Mouse (Mus musculus): ENCODE data around the gene Zfp626. TPM values are rescaled to one million over a fixed set of nuclear protein-coding genes. Genes with fewer than 3 reads are reported as not detected.
"Not testable (repeated sequence)": the region's sequence is repeated elsewhere in the genome, so short reads cannot be mapped to it uniquely, and the experiment has no call there.

The Zfp626 gene
- 1 to 10 TPM; 3.4 to 3.5 TPM for total RNA-seq (2021)
- long read RNA-seq, experiment 1, result 0 reads
- long read RNA-seq, experiment 2, partial matches to known transcripts, result 0 of 1 reads
- long read RNA-seq, experiment 2, other reads (novel, unspliced or antisense), result 1 of 1 reads

DNA sequence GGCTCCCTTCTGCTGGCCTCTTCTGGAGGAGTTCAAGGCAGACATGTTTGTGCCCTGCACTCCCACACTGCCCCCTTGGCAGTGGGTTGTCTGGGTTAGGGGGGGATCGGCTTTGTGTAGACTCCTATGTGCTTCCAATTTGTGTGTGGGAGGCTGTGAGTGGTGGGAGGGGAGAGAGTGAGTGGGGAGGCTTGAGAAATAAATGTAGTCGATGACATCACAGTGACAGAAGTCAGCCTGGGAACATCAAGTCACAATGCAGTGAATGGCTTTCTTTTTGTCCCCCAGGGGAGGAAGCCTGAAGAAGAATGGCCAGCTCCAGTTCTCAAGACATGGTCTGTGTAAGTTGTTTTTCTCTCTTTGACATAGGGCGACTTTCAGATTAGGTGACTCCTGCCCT, at the start of gene Zfp626:
Gene Zfp626, plus strand, starts transcription at position 301 of the 400 bp plus-strand sequence.
- DNase-seq; intact Hi-C loops (cut with DNase I): not testable (repeated sequence)

DNA sequence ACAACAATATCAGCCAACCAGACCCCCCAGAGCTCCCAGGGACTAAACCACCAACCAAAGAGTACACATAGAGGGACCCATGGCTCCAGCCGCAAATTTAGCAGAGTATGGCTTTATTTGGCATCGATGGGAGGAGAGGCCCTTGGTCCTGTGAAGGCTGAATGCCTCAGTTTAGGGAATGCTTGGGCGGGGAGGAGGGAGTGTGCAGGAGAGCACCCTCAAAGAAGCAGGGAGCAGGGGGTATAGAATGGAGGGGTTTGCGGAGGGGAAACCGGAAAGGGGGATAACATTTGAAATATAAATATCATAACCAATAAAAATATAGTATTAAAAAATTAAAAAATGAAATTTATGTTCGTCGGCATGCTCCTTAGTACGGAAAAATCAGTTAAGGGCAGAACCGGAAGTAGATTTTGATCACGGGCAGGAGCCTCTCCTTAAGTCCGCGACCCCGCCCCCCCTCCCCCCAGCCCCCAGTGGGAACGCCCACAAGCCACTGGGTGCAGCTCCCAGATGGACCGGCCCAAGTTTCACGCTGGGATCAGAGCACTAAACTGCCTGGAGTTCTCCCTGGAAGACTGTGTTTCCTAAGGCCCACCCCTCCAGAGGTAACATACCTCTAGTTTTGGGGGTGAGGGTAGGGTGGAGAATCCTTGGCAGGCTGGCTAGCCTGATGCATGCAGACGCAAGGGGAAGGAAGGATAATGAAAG, 41.7 kb upstream of the Zfp626 start:
- intact Hi-C loops (cut with DNase I), result no loop called here
- DNase-seq, result no peak

DNA sequence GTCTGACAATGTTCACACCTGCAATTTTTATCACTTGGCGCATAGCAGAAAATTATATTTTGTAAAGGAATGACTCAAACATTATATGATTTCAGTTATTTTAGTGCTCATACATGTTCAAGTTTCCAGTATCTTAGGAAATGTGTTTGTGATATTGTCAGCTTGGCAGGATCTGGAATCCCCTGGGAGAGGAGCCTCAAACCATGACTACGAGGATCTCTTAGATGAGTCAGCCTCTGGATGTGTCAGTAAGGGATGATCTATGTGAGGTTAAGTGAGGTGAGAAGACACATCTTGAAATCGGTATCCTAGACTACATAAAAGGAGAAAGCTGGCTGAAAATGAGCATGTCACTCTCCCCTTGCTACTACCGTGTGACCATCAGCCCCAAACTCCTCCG, 17.7 kb upstream of the Zfp626 start:
- DNase-seq, result no peak
- intact Hi-C loops (cut with DNase I), result no loop called here

DNA sequence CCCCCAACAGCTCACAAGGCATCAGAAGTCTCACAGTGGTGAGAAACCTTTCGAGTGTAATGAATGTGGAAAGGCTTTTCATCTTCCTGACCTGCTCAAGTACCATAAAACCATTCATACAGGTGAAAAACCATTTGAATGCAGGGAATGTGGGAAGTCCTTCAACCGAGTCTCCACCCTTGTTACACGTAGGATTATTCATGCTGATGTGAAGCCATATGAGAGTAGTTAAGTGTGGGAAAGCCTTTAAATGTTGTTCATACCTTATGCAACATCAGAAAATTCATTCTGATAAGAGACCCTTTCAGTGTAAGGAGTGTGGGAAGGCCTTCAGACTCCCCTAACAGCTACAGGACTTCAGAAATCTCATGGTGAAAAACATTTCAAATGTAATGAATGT, 13.1 kb upstream of the Zfp626 start:
- DNase-seq, result not testable (repeated sequence)

DNA sequence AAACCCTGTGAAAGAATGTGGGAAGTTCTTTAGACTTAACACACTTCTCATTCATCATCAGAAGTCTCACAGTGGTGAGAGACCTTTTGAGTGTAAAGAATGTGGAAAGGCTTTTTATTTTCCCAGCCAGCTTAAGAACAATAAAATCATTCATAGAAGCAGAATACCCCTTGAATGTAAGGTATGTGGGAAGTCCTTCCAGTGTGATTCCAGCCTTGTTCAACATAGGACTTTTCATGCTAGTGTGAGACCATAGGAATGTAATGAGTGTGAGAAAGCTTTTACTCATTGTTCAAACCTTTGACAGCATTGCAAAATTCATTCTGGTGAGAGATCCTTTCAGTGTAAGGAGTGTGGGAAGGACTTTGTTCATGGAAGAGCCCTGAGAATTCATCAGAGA, 12.4 kb upstream of the Zfp626 start:
- intact Hi-C loops (cut with DNase I), result no loop called here
- no peak for DNase-seq

More for the DNA sequence above, 13.1 kb upstream of the Zfp626 start:
- intact Hi-C loops (cut with DNase I), result not testable (repeated sequence)

DNA sequence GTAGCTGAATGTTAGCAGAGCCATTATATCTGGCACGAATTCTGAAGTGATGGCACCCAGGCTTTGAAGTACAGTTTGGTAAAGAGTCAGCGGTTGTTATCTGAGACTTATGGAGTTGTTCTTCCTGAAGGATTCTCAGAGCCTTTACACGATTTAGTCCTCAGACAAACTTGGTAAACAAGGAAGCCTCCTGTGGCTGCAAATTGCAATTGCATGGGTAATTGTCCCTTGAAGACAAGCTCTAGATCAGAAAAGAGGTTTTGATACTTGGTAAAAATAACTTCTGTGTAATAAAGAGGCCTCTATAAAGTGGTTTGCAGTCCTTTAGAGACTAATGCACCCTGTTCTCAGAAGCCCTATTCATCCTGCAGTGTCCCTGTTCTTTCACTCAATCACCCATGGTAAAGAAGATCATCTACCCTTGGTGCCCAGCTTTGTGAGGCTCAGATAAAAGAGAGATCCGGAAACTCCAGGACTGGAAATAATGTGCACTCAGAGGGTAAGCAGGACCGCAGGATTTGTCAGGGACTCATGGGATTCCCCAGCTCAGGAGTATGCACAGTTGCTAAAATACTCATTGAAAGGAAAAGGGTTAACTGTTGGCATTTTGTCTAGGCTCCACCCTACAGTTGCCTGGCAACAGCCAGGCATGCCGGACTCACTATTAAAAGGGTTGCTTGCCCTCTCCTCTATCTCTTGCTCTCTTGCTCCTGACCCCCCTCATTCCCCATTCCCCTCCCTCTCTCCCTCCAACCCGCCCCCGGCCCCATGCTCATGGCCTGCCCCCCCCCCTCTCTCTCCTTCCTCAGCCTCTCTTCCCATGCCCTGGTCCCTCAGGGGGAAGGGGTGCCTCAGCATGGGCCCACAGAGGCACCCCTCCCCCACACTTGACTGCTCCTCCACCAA, 8.8 kb upstream of the Zfp626 start:
- DNase-seq, result no peak
- intact Hi-C loops (cut with DNase I), result no loop called here

DNA sequence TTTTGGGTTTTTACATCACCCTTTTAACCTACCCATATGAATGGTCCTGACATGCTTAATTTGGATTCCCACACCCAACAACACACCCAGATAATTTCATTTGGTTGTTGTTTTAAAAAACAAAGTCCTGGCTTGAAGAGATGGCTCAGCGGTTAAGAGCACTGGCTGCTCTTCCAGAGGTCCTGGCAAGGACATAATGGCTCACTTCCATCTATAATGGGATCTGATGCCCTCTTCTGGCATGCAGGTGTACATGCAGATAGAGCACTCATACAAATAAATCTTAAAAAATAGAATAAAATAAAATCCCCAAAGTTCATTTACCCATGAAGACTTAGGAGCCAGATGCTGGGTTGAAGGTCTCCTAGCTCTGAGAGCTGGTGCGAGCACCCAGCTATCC, 5.9 kb upstream of the Zfp626 start:
- intact Hi-C loops (cut with DNase I), result no loop called here
- no peak for DNase-seq

DNA sequence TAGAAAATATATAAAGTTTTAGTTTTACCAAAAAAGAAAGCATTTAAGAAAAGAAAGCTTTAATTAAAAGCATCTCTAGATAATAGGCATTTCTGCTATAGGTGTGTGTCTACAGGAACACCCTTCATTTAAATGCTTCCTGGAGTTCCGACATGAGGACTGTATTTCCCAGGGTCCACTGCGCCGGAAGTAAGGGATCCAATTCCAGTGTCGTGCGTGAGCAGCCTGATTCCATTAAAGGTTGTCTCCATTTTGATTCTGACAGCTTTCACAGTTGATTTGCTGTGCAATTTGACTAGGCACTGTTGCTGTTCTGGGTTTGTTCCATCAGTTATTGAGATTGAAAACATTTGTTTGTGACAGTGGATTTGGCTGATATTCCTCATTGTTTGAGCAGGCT, 4.0 kb upstream of the Zfp626 start:
- intact Hi-C loops (cut with DNase I), result no loop called here
- no peak for DNase-seq

DNA sequence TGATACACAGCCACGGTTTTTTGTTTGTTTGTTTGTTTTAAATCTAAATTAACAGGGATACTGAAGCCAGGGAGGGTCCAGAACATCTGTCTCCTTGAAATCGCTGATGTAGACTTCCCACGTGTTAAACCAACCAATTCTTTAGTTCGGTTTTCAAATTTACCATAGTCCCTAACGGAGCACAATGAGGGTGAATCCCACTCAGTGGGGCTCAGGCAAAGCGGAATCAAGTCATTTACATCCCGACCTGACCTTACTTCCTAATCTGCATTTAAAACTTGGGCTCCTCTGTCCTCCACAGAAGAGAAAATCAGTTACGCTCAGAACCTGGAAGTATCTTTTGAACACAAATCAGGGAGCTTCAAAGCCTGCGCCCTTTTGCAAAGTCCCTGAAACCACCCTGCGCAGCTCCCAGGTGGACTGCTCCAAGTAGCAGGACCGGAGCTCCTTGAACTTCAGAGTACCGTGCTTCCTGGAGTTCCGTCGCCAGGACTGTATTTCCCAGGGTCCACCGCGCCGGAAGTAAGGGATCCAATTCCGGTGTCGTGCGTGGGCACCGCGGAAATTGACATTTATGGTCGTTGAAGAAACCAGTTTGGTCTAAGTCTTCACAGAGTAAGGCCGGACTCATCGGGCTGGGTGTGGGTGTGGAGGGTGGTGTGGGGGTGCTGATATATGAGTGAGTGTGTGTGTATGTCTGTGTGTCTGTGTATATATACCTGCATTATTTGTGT, 2.5 kb upstream of the Zfp626 start:
- DNase-seq, result peak; percentile 65 to 66
- intact Hi-C loops (cut with DNase I), result no loop called here

DNA sequence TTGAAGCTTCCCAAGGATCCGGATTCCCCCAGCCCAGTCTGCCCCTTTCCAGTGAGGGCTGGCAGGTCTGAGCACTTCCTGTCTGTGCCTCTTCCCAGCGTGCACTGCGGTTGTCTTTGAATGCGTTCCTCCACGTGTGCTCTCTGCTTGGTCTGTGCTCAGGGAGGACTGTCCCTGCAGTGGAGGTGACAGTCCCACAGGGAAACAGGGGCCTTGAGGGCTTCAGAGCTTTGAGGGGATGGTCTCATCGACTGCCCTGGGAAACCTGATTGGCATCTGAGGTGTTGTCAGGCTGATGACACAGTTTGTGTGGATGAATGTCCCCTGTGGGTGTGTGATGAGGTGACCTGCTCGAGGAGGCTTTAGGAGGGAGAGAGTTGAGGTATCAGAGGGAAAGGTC, 309 bp downstream of the Zfp626 start:
- intact Hi-C loops (cut with DNase I), result not testable (repeated sequence)

DNA sequence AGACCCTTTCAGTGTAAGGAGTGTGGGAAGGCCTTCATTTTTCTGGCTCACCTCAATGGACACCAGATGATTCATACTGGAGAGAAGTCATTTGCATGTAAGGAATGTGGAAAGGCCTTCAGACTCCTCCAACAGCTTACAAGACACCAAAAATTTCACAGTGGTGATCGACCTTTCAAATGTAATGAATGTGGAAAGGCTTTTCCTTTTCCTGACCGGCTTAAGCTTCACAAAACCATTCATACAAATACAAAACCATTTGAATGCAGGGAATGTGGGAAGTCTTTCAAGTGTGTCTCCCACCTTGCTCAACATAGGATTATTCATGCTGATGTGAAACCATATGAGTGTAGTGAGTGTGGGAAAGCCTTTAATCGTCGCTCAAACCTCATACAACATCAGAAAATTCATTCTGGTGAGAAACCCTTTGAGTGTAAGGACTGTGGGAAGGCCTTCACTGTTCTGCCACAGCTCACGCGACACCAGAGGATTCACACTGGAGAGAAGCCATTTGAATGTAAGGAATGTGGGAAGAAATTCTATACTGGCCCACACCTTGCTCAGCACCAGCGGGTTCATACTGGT, 11.6 kb downstream of the Zfp626 start:
- DNase-seq, result no peak
- intact Hi-C loops (cut with DNase I), result no loop called here

More for the DNA sequence above, 309 bp downstream of the Zfp626 start:
- DNase-seq, result not testable (repeated sequence)

DNA sequence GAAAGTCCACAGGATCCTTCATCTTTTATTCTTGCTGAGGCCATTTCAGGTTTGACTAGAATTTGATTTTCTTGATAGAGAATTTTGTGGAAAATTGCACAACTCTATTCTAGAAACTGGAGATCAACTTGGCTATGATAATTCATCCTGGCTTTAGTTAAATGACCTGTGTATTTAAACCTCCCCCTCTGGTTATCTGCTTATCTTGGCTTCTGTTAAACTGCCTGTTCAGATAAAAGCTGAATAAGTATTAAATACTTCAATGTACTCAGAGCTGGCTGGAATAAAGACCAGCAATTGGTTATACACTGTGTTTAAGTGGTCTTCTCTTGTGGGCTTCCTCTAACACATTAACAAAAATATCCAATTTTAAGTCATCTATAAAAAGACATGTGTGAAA, 15.6 kb downstream of the Zfp626 start:
- no peak for DNase-seq
- intact Hi-C loops (cut with DNase I), result no loop called here

DNA sequence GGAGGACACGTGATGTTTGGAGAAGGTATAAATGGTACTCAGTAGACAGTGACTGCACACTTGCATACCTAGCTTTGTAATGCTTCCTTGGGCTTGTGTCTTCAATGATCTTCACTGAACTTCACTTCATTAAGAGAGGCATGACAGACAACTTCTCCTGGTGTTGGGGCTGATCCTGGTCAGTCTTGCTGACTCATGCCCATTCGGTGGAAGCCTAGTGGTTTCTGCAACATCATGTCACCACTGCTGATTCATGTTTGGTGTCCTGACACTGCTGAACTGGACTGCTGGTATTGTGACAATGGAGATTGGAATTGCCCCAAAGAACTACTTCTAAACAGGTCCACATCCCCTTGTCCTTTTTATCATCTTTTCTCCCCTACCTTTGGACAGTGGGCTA, 27.1 kb downstream of the Zfp626 start:
- no peak for DNase-seq
- intact Hi-C loops (cut with DNase I), result no loop called here

DNA sequence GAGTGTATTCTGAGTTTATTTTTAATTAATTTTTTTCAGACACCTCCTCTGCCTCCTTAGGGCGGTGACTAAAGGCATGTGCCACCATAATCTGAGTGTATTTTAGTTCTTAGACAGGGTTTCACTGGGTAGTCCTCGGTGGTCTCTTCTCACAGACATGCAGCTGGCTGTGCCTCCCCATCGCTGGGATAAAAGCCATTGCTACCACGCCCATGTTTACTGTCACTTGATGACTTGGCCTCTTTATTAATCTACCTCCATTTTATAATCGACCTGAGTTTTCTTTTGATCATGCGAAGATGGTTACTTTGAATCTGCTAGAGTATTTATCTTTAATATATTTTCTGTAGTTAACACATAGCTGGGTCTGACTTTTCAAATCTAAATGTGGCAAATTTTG, 30.9 kb downstream of the Zfp626 start:
- DNase-seq, result no peak
- intact Hi-C loops (cut with DNase I), result no loop called here

DNA sequence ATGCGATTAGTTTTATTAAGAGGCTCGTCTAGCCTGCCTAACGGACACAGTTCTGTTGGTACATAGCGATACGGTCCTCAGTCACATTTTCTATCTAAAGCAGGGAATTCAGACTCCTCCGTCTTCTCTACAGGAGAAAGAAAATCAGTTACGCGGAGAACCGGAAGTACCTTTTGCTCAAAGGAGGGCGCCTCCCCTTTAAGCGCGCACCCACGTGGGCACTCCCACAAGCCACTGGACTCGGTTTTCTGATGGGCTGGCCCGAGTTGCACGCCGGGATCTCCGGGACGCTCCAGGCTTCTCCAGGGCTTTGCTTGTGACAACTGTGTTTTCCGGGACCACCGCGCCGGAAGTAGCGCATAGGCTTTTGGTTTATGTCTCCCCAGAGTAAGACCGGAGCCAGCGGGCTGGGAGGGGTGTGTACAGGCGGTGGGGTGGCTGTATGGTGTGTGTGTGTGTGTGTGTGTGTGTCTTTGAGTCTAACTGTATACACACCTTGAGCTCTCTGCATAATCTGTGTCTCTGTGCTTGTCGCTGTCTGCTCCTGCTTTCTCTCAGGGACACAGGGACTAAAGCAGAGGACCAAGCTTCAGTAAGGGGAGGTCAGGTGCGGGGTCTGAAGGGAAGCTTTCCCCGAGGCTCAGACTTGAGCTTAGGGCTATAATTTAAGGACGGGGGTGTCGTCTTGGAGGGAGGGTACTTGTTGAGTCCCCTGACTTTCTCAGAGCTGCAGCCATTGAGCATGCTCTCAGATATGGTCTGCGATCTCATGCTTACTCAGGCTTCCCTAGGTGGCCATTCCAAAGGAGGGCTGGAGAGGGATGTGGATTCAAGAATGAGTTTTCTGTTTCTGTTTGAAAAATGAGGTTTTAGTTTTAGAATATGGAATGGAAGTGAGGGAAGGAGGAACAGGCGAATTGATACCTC, 31.6 kb downstream of the Zfp626 start, which contains the start of gene Zfp59:
Gene Zfp59, plus strand, starts transcription at position 285 of the 927 bp plus-strand sequence.
- intact Hi-C loops (cut with DNase I), result loop anchor here (1.0 kb wide), 1 partner anchor 20 kb away; no protein-coding TSS in a partner anchor
- peak; percentile 74 to 80 for DNase-seq

DNA sequence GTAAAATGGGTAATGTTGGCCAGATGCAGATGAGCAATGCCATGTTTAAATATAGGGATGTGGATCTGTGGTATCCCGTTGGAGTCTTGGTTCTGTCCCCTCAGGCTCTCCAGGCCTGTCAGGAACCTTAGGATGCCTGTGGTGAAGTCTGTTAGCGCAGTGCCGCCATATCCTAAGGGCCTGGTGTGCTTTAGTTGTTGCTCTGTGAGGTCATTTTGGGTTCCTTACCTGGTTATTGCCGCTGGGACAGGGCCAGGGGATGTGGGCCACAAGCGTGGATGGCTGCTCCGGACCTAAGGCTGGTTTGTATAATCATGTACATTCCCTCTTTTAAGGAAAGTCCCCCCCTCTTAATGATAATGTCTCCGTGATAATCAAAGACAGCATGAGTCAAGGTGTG, 32.6 kb downstream of the Zfp626 start:
- DNase-seq, result no peak
- intact Hi-C loops (cut with DNase I), result loop anchor here (1.0 kb wide), 1 partner anchor 19 kb away; no protein-coding TSS in a partner anchor

DNA sequence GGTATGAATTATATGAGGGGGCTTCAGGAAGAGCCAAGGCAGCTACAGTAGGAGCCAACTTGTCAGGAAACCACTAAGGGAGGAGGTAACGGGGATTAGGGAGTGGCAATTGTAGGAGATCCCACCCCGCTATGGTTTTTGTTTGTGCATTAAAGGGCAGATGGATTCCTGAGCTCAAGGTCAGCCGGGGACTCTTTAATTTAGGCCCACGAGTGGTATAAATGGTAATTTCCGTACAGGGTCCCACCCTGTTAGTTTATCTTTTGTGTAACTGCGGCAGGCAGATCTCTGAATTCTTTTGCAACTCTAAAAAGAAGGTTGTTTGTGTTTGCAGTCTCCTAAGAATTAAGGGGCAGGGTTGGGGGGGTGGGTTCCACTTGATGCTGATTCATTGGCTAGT, 33.1 kb downstream of the Zfp626 start:
- intact Hi-C loops (cut with DNase I), result no loop called here
- no peak for DNase-seq

DNA sequence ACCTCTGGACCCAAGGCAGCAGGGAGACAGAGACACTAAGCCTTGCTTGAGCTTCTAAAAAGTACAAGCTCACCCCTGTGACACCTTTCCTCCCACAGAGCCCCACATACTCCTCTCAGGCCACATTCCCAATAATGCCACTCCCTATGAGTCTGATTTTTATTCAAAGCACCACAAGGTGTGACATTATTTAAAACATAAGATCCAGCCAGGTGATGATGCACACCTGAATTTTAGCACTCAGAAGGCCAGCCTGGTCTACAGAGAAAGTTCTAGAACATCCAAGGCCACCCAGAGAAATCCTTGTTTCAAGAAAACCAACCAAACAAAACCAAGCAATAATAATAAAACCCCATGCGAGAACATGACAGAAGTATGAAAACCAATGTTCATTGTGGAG, 50.2 kb downstream of the Zfp626 start, which contains the start of gene Zfp607a:
Gene Zfp607a, plus strand, starts transcription at position 301 of the 400 bp plus-strand sequence.
- DNase-seq, result no peak
- intact Hi-C loops (cut with DNase I), result no loop called here
